Mouse (Mus musculus) liver, embryonic 14.5 days (tissue): ENCODE measurements around the gene Tbc1d19. TPM values are rescaled to one million over a fixed set of nuclear protein-coding genes. Genes with fewer than 3 reads are reported as not detected.

Experiments used
- ATAC-seq: fragments of 200-750 bp; cut with Nextera tagmentation; 2 replicates; pipeline ENCODE4 v1.8.0; 2017; ENCODE audit warnings: moderate number of reproducible peaks, mild to moderate bottlenecking, moderate library complexity; ENCODE audit not compliant: insufficient read depth
- DNase-seq, 3 experiments: peaks; one replicate each; pipeline ENCODE4 v3.0.0-alpha.2; 2012 to 2013; ENCODE audit warnings: low read depth in 3 of 3, low spot score in 3 of 3
- H3K27ac ChIP-seq: fragments of 300-500 bp; sonication (generic); 2 replicates; pipeline ENCODE4 v1.5.1; 2014; ENCODE audit warnings: moderate library complexity, mild to moderate bottlenecking, control low read depth, inconsistent platforms
- H3K27me3 ChIP-seq: fragments of 300-500 bp; sonication (generic); 2 replicates; pipeline ENCODE4 v1.6.1; 2014; ENCODE audit warnings: mild to moderate bottlenecking, low read length, moderate library complexity; ENCODE audit not compliant: control insufficient read depth, insufficient read depth
- H3K36me3 ChIP-seq: fragments of 300-500 bp; sonication (generic); replicated peaks from 2 replicates; pipeline ENCODE4 v1.6.1; 2014; ENCODE audit warnings: low read depth; ENCODE audit not compliant: control insufficient read depth, insufficient read depth
- H3K4me1 ChIP-seq, 2 experiments: fragments of 200-500 bp in 1 of 2; fragments of 300-500 bp in 1 of 2; sonication (generic) in 1 of 2; replicated peaks; 2 replicates each; pipeline ENCODE4 v1.6.1; 2012 to 2014; ENCODE audit warnings: antibody characterized with exemption in 1 of 2, inconsistent platforms in 1 of 2, low read length in 1 of 2; ENCODE audit not compliant: control insufficient read depth in 2 of 2, insufficient read depth in 2 of 2
- H3K4me2 ChIP-seq: fragments of 300-500 bp; sonication (generic); 2 replicates; pipeline ENCODE4 v1.6.1; 2014; ENCODE audit warnings: low read depth, mild to moderate bottlenecking, control low read depth, moderate library complexity
- H3K4me3 ChIP-seq, 2 experiments: fragments of 200-500 bp in 1 of 2; fragments of 300-500 bp in 1 of 2; sonication (generic) in 1 of 2; 2 replicates each; pipeline ENCODE4 v1.5.1; 2012 to 2014; ENCODE audit warnings: low read depth in 2 of 2, low read length in 2 of 2, mild to moderate bottlenecking in 2 of 2, control low read depth in 1 of 2, inconsistent platforms in 1 of 2, moderate library complexity in 1 of 2; ENCODE audit not compliant: insufficient read depth in 1 of 2
- H3K9ac ChIP-seq: fragments of 300-500 bp; sonication (generic); replicated peaks from 2 replicates; pipeline ENCODE4 v1.6.1; 2014; ENCODE audit warnings: mild to moderate bottlenecking, control low read depth, moderate library complexity
- H3K9me3 ChIP-seq: fragments of 300-500 bp; sonication (generic); 2 replicates; pipeline ENCODE4 v1.6.1; 2016; ENCODE audit warnings: low read length, mixed read lengths; ENCODE audit not compliant: control insufficient read depth
- CTCF ChIP-seq: IDR thresholded peaks from 2 replicates; pipeline ENCODE4 v1.5.1; 2016; ENCODE audit warnings: antibody characterized with exemption, low read depth, control low read depth
- EP300 ChIP-seq: IDR thresholded peaks from 2 replicates; pipeline ENCODE4 v1.6.1; 2016; ENCODE audit warnings: antibody characterized with exemption, low read depth
- WGBS: fragments of 180-500 bp; shearing (Covaris S2); extraction: QIAGEN DNeasy Blood & Tissue Kit; methylation state at CpG from one replicate; pipeline ENCODE4 v1.1.7; 2014; ENCODE audit not compliant: insufficient replicate concordance; 5-methylcytosine and 5-hydroxymethylcytosine counted together
- polyA plus RNA-seq, 2 experiments: library from polyadenylated mRNA; depleted of rRNA in 1 of 2; stranded (reverse) in 1 of 2; unstranded in 1 of 2; fragments of >200 nt; fragmentation: Nextera tagmentation in 1 of 2; extraction: Ambion mirVana in 1 of 2; gene quantifications; 2 replicates each; pipeline versions ENCODE4 v1.2.1 to v1.2.3; 2012 to 2014

The Tbc1d19 gene
- polyA plus RNA-seq, 2 experiments = 3.5 to 4.5 TPM

DNA sequence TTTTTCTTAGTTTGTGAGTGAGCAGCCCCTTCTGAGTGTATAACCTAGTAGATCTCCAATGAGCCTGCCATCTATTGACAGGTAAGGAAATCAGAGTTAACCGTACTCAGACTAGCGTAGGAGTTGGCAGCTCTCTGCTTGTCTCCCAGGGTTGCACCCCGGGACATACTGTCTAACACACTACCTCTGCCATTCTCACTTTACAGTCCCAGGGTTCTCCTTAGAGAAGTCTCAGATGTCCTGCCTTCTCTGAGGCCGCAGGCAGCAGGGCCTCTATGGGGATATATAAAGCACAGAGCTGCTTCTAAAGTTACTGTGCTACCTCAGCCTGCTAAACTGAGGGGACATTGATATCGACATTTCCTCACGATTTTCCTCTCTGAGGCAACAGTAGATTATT, 56.6 kb downstream of the Tbc1d19 start:
- TF ChIP-seq EP300 (no peak), CTCF (no peak)
- ATAC-seq = no peak
- WGBS = 72% methylated on average over 6 of the region's 6 CpGs

DNA sequence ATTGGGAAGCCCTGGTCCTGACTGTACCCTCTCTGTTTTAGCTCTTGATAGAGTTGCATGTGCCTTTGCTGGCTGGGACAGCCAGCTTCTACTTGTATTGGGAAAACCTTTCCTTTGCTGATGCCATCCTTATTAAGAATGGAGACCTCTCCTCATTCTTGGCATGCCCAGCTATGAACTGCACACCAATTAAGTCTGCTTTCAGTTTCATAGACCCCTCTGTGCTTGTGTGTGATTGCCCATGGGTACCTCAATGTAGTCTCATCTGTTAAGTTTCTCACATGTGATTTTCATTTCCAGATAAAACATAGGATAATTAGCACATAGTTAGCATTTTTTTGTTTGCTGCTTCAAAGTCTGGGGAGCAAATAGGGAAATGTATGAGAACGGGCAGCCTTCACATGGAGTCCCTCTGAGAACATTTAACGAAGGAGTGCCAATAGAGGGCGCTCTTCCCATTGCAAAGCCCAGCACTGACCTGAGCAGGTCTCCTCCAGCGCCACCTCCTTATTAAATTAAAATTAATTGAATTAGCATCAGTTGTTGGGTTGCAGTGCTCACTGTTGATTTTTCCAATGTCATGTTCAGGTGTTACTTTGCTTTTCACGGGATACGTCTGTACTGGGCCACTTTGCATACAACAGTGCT, 62.4 kb downstream of the Tbc1d19 start:
- Histone ChIP-seq H3K9me3 (no peaks in the 10 kb centered on the region), H3K4me3 (no peak overlapping the region), H3K27ac (no peak overlapping the region), H3K4me2 (0 out of 2 replicates have a peak overlapping the region, but pooled peaks have one; percentile 13), H3K27me3 (no peaks in the 10 kb centered on the region), H3K36me3 (no peaks in the 10 kb centered on the region), H3K4me1 (no peaks in the 10 kb centered on the region), H3K9ac (no peak overlapping the region)
- 0 out of 2 replicates have a peak, but pooled peaks have one; percentile 37 for ATAC-seq
- peak; percentile 15 to 37 (median 31) for DNase-seq
- 22% methylated on average over 6 of the region's 6 CpGs for WGBS
- TF ChIP-seq CTCF (peak; percentile 78), EP300 (no peak)

More for the DNA sequence above, 56.6 kb downstream of the Tbc1d19 start:
- Histone ChIP-seq H3K27ac (no peak overlapping the region), H3K9me3 (no peaks in the 10 kb centered on the region), H3K4me1 (no peaks in the 10 kb centered on the region), H3K4me3 (no peak overlapping the region), H3K9ac (no peak overlapping the region), H3K27me3 (no peaks in the 10 kb centered on the region), H3K4me2 (no peak overlapping the region), H3K36me3 (no peaks in the 10 kb centered on the region)
- no peak for DNase-seq

DNA sequence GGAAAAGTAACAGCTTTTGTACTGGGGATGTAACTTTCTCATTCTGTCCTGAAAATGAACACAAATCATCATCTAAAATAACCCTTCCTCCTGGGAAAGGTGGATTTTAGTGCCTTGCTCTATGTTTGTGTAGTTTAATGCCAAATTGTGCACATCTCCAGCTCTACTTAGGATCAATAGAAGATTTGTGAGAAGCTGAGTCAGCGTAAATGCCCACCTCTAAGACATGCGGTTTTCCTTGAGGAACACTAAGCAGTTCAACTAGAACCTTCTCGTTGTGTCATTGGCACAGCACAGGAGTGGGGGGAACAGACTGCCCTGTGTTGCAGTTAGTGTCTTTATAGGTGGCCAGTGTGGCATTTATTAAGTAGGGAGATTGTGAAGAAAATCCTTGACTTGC, 65.6 kb downstream of the Tbc1d19 start:
- Histone ChIP-seq H3K9ac (no peak overlapping the region), H3K4me1 (no peaks in the 10 kb centered on the region)
- 69% methylated on average over 3 of the region's 3 CpGs for WGBS

GRCm38 (mm10) chr5:53880724-53881123, 71.3 kb downstream of the Tbc1d19 start:
- ATAC-seq = no peak; the same call in 1 of the 2 replicates
- no peak overlapping the region for H3K9ac ChIP-seq
- no peak overlapping the region for H3K4me3 ChIP-seq
- no peaks in the 10 kb centered on the region for H3K4me1 ChIP-seq
- no peak for TF ChIP-seq EP300
- no peak for TF ChIP-seq CTCF
- H3K4me2 ChIP-seq = no peak overlapping the region
- DNase-seq = no peak
- 58% methylated on average over 4 of the region's 4 CpGs for WGBS
- no peaks in the 10 kb centered on the region for H3K36me3 ChIP-seq
- no peaks in the 10 kb centered on the region for H3K27me3 ChIP-seq
- H3K27ac ChIP-seq = no peak overlapping the region
- no peaks in the 10 kb centered on the region for H3K9me3 ChIP-seq

More for the DNA sequence above, 65.6 kb downstream of the Tbc1d19 start:
- Histone ChIP-seq H3K27ac (no peak overlapping the region), H3K4me2 (no peak overlapping the region), H3K27me3 (no peaks in the 10 kb centered on the region), H3K36me3 (no peaks in the 10 kb centered on the region), H3K9me3 (no peaks in the 10 kb centered on the region), H3K4me3 (no peak overlapping the region)
- DNase-seq (no peak), ATAC-seq (no peak)
- TF ChIP-seq CTCF (no peak), EP300 (no peak)

DNA sequence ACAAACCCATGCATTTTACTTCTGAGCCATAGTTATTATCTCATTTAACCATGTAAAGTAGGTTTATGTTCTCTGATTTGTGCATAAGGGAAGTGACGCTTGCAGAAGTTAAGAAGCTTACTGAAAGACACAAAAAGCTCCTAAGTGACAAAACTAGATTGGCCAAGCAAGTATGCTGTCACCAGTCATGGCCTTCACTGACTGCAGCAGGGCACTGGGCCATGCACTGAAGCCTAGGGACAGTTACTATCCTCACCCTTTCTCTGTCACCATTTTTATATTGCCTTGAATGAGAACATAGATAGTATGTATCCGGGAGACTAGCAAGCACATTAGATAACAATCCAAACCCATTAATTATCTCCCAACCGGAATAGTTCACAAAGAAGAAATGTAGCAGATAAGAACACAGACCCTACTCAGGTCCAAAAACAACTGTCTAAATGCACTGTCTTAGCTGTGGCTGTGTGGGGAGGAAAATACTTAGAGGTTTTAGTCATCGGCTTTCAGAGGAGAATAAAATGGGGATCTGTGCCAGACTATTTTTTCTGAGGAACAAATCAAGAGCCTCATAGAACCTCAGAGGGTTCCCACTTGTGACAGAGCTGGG, 72.1 kb downstream of the Tbc1d19 start:
- Histone ChIP-seq H3K9me3 (no peaks in the 10 kb centered on the region), H3K27me3 (no peaks in the 10 kb centered on the region), H3K27ac (no peak overlapping the region), H3K9ac (no peak overlapping the region), H3K4me2 (no peak overlapping the region), H3K36me3 (no peaks in the 10 kb centered on the region), H3K4me3 (no peak overlapping the region), H3K4me1 (no peaks in the 10 kb centered on the region)
- no peak for DNase-seq
- TF ChIP-seq CTCF = no peak
- no peak for TF ChIP-seq EP300
- ATAC-seq = no peak
- 54% methylated on average over 4 of the region's 4 CpGs for WGBS
